Mouse (Mus musculus): ENCODE measurements around the gene Cant1. TPM values are rescaled to one million over a fixed set of nuclear protein-coding genes. Genes with fewer than 3 reads are reported as not detected.
A peak's percentile ranks its signal among the peaks of the same experiment; 100 is the strongest.

Cant1 gene
- polyA plus RNA-seq, 1 experiment from 2014 or later, result 28.2 TPM

DNA sequence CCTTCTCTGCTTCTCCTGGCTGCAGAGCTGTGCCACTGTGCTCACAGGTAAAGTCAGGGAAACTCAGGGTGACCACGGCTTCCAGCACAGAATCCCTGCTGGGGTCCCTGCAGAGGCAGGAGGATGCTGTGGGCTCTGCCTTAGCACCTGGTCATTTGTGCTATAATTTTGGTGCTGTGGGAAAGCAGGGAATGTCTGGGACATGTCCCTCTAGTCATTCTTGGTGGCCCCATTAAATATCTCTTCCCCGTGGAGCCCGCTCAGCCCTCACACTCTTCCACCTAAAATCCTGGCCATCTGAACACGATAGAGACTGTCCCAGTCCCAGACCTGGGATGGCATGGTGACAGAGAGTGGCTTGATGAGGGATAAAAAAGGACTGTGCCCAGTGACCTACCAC lies 54.9 kb downstream of the Cant1 start:
- H3K9ac ChIP-seq, result no peak overlapping the region
- 80% methylated on average over 4 of the region's 4 CpGs for WGBS
- no peak overlapping the region for H3K4me2 ChIP-seq
- no peak overlapping the region for H3K4me3 ChIP-seq
- no peaks in the 10 kb centered on the region for H3K27me3 ChIP-seq
- H3K4me1 ChIP-seq (replicated peaks), result peaks cover 14% of the 10 kb centered on the region
- no peak for ATAC-seq (ENCODE audit: low read depth)
- no peaks in the 10 kb centered on the region for H3K9me3 ChIP-seq
- no peak overlapping the region for H3K27ac ChIP-seq (replicated peaks)
- H3K36me3 ChIP-seq, result no peaks in the 10 kb centered on the region

DNA sequence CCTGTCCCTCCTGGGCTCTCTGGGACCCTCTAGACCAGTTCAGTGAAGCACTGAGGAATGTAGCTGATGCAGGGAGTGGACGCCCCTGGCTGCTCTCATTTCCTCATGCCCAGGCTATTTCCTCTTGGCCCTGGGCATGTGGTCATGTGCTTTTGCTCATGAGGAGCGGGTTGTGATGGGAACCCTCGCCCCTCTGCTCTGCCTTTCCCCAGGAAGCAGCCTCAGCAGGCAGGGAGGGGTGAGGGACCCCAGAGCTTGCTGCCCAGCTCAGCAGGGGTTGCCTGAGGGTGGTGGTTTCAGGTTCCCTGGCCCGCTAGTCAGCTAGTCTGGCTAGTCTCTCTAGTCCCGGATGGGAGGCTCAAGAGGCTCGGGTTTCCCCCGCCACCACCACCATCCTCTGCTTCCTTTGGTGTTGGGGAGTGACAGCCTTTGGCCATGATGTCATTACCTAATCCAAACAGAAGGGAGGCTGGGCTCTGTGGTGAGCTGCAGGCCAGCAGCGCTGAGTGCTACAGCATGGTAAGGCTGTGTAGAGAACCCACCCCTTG lies 55.8 kb downstream of the Cant1 start:
- no peak overlapping the region for H3K4me3 ChIP-seq
- H3K27ac ChIP-seq (replicated peaks), result peak overlapping the region; percentile 49
- no peaks in the 10 kb centered on the region for H3K36me3 ChIP-seq
- H3K9ac ChIP-seq, result 0 out of 2 replicates have a peak overlapping the region, but pooled peaks have one; percentile 22
- H3K4me2 ChIP-seq, result no peak overlapping the region
- WGBS, result 8% methylated on average over 8 of the region's 8 CpGs
- no peak; the same call in 1 of the 2 replicates for ATAC-seq (ENCODE audit: low read depth)
- peaks cover 14% of the 10 kb centered on the region for H3K4me1 ChIP-seq (replicated peaks)
- H3K9me3 ChIP-seq, result no peaks in the 10 kb centered on the region
- no peaks in the 10 kb centered on the region for H3K27me3 ChIP-seq

DNA sequence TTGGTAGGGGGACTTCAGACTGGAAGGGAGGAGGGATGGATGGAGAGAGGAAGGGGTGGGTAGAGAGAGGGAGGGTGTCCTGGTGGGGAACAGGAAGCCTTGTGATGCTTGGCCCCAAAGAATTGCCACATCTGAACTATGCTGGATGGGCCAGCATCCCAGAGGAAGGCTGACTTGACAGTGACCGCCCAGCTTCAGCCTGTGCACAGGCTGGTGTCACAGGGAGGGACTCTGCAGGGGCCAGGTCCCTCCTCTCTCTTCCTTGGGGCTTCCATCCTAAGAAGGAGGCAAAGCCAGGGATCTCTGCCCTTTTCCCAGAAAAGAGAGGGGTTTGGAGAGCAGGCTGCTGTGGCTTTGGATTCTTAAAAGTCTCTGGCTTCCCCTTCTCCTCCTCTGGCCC lies 56.4 kb downstream of the Cant1 start:
- Histone ChIP-seq H3K9ac (0 out of 2 replicates have a peak overlapping the region, but pooled peaks have one; percentile 22), H3K4me1 (replicated peaks) (peaks cover 14% of the 10 kb centered on the region), H3K27ac (replicated peaks) (peak overlapping the region; percentile 28; the same call in 1 of the 2 replicates), H3K36me3 (no peaks in the 10 kb centered on the region), H3K4me2 (no peak overlapping the region), H3K9me3 (no peaks in the 10 kb centered on the region), H3K27me3 (no peaks in the 10 kb centered on the region), H3K4me3 (no peak overlapping the region)
- ATAC-seq (ENCODE audit: low read depth), result no peak
- WGBS, result 71% methylated on average over 1 of the region's 1 CpGs

DNA sequence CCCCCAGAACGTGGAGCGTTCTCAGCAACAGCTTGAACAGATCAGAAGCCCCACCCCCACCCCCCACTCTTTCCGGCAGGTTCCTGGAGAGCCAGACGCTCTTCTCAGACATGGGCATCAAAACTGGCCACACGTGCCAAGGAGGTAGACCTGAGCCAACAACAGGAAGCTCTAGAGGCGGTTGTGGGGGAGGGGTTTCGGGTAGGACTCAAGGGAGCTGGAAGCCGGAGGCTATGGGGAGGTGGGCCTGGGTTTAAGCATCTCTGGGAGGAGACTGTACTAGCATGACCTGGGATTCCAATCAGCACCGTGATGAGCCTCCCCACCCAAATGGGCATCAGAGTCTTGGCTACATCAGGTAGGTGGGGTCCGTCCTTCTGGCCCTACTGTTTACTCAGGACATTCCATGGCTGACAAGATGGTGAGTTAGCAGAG lies 58.0 kb downstream of the Cant1 start:
- H3K4me2 ChIP-seq, result no peak overlapping the region
- H3K9ac ChIP-seq, result no peak overlapping the region
- no peak for ATAC-seq (ENCODE audit: low read depth)
- H3K27me3 ChIP-seq, result no peaks in the 10 kb centered on the region
- no peaks in the 10 kb centered on the region for H3K36me3 ChIP-seq
- WGBS, result 70% methylated on average over 10 of the region's 10 CpGs
- no peak overlapping the region for H3K27ac ChIP-seq (replicated peaks)
- H3K4me3 ChIP-seq, result no peak overlapping the region
- H3K4me1 ChIP-seq (replicated peaks), result peaks cover 15% of the 10 kb centered on the region
- no peaks in the 10 kb centered on the region for H3K9me3 ChIP-seq

- ATAC-seq (ENCODE audit: low read depth), result no peak
- no peak overlapping the region for H3K27ac ChIP-seq (replicated peaks)
- no peak overlapping the region for H3K4me2 ChIP-seq
- WGBS, result 83% methylated on average over 7 of the region's 7 CpGs
- H3K4me3 ChIP-seq, result no peak overlapping the region
- peaks cover 19% of the 10 kb centered on the region for H3K4me1 ChIP-seq (replicated peaks)
- H3K36me3 ChIP-seq, result no peaks in the 10 kb centered on the region
- no peaks in the 10 kb centered on the region for H3K27me3 ChIP-seq
- no peaks in the 10 kb centered on the region for H3K9me3 ChIP-seq
- H3K9ac ChIP-seq, result no peak overlapping the region
These were observed 58.4 kb downstream of the Cant1 start for GRCm38 (mm10) chr11:118360491-118360890.

Other genes with a start within 250 kb of the Cant1 start
- 24.4 and 25.2 TPM in 2 replicates for gene Cyth1, start 170.5 kb downstream of the Cant1 start, polyA plus RNA-seq (2015; fragmentation: Nextera tagmentation; extraction: Ambion mirVana)
- 15.6 and 17.9 TPM in 2 replicates for gene Usp36, start 128.8 kb downstream of the Cant1 start, polyA plus RNA-seq (2015; fragmentation: Nextera tagmentation; extraction: Ambion mirVana)
- 0.13 TPM in 1 of 2 replicates, not detected in the other for gene Cep295nl, start 76.6 kb downstream of the Cant1 start, polyA plus RNA-seq (2015; fragmentation: Nextera tagmentation; extraction: Ambion mirVana)
- gene Timp2, start 63.3 kb downstream of the Cant1 start, polyA plus RNA-seq (2015; fragmentation: Nextera tagmentation; extraction: Ambion mirVana), result 56.4 and 57.5 TPM in 2 replicates
- 2.7 and 4.2 TPM in 2 replicates for gene Lgals3bp, start 17.0 kb downstream of the Cant1 start, polyA plus RNA-seq (2015; fragmentation: Nextera tagmentation; extraction: Ambion mirVana)
- gene C1qtnf1, start 9.1 kb upstream of the Cant1 start, polyA plus RNA-seq (2015; fragmentation: Nextera tagmentation; extraction: Ambion mirVana), result 4.4 and 4.8 TPM in 2 replicates
- 8.1 and 10.0 TPM in 2 replicates for gene Engase, start 57.7 kb upstream of the Cant1 start, polyA plus RNA-seq (2015; fragmentation: Nextera tagmentation; extraction: Ambion mirVana)

All from neural tube, embryonic 13.5 days (tissue).